Mouse (Mus musculus): ENCODE data around the gene Styxl1.

DNA sequence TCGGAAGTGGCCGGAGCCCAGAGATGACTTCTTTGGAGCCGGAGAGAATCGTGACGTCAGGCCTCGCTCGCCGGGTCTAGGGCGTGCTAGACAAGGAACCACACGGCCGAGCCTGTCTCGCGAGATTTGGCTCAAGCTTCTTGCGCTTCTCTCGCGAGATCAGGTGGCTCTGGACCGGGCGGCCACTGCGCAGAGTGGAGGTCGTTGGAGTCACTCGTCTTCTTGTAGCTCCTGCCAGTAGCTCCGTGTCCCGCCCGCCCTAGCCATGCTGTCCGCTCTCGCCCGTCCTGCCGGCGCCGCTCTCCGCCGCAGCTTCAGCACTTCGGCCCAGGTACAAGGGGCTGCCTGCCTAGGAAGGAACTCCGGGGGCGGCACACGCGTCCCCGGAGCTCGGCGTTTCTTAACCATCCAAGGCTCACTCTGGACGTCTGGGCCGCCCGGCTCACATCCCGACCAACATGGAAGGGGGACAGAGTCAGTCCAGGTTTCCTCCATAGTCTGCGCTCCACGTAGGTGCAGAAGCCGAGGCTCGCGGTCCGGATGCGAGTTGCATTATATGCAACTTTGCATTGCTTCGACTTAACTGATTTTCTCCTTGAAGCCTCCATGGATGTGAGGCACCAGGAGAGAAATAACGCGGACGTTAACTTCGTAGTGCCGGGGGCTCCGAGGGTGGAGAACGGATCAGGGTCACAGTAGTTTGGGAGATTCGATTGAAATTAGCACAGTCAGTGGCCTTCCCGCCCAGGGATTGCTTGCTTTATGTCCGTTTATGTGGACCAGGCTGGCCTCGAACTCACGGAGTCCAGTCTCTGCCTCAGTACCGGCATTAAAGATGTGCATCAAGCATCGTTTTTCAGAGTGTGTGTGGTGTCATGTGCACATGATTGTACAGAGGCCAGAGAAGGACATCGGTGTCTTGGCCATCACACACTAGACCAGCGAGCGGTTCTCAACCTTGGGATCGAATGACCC, 573 bp upstream of the Styxl1 start, which contains the start of gene Mdh2:
- TF ChIP-seq CTCF (IDR thresholded peaks at IDR 0.05; ENCODE audit: borderline replicate concordance, control insufficient read depth, extremely low read depth, insufficient read depth, low read length, poor library complexity) (no peak; the same call in 1 of the 2 replicates), POLR2A (IDR thresholded peaks at IDR 0.05; ENCODE audit: control insufficient read depth, extremely low read depth, insufficient read depth, low read length, poor library complexity) (peak; percentile 86; the same call in 1 of the 2 replicates)

All from thymus, adult 2 months (tissue).